Mouse (Mus musculus): ENCODE results near the gene Tll2.

The Tll2 gene

DNA sequence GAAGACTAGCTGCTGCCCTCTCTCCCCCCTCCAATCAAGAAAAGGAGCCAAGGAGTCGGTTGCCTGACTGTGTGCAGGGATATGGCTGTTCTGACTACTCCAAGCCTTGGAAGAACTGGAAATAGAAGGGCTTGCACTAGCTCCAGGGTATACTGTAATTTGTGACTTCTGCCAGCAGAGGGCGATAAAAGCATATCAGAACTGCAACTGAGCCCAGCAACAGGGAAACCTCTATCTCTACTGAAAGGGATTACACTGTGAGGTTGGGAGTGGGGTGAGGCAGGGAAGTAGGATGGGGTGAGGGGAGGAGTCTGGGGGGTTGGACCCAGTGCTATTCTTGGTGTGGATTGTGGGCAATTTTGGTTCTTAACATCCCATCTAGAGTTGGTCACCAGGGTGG lies 119.9 kb downstream of the Tll2 start:
- DNase-seq: peak; percentile 74

DNA sequence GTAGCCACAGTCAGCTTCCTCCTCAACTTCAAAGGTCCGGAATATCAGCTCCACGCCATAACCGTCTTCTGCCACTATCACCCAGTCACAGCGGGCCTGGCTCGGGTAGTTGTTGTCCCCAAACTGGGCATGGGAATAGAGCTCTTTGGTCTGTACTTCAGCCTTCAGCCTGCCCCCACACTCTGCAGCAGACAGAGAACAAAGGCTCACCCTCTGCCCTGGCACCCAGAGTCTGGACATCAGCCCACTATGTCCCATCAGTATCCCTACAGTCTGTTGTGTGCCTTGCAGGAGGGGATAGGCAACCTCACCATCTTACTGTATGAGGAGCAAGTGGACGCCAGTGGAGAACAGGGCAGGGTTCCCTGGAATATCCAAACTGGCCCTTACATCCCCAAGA lies 120.3 kb downstream of the Tll2 start:
- no peak for DNase-seq

DNA sequence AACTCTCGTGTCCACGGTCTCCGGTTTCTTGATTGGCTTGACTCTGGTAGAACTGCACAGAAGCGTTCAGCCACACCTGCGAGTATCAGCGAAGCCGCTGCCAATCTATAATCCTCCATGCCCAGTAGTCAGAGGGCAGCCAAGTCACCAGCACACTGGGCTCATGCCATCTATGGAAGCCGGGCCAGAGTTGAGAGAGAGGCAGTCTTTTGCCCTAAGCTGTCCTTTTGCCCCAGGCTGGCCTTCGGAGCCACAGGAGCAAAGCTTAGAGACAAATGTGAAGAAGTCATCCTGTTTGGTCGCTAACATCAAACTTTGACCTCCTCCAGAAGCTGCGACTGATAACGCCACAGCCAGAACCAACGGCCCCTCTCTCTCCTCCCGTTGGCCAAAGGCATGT lies 123.0 kb downstream of the Tll2 start:
- no peak for DNase-seq

DNA sequence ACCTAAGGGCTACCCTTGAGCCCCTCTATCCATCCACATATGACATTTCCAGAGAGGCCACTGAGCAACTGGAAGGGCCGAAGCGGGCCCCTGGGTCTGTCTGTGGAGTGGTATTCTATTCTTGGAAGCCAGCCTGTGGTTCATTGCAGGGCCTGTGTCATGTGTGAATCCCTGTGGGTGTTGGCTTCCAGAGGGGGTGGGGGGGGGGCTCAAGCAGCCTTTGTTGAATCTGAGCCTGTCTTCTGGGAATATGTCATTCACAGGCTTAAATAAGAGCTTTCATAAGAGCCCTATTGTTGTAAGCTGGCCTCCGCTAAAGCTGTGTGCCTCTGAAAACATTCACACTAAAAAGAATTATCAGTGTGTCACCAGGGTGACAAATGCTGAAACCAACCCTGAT lies 125.0 kb downstream of the Tll2 start:
- no peak for DNase-seq

DNA sequence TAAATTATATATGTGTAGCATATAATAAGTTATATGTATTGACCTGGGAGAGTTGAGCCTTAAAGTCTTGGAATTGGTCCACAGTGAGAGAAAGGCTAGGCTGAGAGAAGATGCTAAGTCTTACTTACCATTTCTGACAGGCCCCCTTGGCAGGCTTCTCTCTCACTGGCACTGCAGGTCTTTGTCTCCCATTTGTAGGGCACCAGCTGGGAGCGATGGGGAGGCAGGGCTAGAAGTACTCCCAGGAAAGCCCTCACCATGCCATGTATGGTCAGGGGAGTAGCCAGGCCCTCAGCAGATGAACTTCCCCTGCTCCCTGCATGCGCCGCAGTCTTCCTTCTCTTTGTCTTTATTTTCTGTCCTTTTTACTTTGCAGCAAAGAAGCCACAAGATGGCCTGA lies 129.7 kb downstream of the Tll2 start, which contains the start of gene Opalin:
Gene Opalin, minus strand, starts transcription at position 208 of the 400 bp plus-strand sequence.
- DNase-seq: no peak

DNA sequence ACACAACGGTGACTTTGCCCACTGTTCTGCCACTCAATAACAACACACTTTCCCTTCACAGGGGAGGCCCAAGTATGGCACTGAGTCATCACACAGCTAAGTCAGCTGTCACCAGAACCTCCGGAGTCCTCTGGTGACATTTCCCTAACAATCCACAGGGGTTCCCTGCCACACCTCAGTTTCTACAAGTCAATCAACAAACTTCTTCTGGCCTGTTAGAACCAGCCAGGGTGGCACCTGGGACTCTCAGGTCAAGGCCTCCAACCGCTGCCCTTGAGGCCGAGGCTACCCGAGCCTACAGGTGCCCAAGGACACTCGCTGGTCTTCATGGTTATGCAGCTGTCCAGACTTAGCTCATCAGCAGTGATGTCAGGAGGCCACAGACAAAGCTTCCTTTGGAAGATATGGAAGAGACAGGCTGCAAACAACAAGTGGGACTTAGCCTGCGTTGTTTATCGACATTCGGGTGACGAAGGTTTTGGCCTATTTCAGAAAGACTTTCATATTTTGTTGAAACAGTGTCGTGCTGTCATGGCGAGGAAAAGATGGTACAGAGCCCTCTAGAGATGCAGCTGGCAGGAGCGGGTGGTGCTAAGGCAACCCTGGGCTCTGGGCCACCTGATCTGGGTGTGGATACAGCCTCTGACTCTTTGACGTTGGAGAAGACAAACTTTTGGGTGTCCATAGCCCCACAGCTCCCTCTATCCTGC lies 132.7 kb downstream of the Tll2 start:
- DNase-seq: no peak

DNA sequence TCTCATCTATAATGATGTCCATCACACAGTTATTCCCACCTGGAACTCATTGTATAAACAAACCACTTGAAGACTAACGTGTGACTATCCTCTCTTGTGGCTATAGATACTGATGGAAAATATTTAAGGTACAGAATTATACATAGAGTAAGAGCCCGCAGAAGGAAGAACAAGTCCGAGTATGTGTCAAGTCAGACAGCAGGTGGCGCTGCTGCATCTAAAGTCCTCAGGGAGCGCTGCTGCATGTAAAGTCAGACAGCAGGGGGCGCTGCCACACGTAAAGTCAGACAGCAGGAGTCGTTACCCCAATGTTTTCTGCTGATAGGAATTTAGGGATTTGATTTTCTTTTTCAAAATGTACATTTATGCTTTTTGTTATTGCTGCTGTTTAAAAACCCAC lies 135.1 kb downstream of the Tll2 start:
- peak; percentile 91 for DNase-seq

DNA sequence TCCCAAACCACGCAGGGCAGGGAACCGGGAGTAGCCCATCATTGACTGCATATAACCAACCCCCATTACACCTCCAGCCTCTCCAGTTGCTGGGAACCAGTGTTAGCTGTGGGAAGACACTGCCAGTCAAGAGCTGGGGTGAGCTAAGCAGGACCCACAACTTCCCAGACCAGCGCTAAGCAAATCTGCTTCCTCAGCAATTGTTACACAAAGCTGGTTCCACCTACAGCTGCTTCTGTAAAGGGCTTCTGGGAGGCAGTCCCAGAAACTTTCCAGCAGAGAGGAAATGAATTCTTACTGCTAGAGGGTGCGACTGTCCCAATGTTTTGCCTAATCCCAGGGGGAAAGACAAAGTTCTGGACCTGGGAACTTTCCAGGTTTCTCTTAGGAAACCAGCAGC lies 151.9 kb downstream of the Tll2 start:
- no peak for DNase-seq

DNA sequence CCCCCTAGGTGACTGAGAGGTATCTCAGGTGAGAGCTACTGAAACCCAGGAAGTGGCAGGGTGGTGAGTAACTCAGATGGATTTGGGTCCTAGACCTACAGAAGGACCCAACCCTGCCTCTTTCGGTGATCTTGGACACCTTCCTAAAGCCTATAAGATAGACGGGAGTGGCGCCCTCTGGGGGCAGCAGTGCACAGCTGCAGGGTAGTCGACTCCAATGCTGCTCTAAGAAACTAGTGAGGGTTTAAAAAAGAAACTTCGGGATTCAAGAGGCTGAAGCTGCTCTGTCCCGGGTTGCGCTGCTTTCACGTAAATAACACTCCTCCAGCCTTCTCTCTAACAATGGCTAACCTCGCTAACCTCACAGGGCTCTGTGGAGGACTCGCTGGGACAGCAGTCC lies 153.1 kb downstream of the Tll2 start:
- DNase-seq: peak; percentile 82

DNA sequence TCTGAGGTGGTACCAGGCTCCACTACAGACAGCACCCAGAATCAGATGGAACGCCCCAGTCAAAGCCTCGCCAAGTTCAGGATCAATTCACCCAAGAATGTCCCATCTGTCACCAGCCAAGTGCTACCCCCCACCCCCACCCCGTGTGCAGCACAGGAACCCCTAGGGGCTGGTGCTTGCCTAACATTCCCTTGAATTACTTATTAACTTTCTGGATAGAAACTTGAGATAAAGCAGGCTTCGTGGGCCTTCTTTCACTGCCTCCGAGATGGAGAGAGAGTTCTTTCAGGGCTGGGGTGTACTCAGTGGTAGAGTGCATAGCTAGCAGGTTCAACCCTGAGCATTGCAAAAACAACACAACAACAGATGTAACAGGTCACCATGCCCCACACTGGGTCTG lies 154.4 kb downstream of the Tll2 start:
- DNase-seq: no peak

DNA sequence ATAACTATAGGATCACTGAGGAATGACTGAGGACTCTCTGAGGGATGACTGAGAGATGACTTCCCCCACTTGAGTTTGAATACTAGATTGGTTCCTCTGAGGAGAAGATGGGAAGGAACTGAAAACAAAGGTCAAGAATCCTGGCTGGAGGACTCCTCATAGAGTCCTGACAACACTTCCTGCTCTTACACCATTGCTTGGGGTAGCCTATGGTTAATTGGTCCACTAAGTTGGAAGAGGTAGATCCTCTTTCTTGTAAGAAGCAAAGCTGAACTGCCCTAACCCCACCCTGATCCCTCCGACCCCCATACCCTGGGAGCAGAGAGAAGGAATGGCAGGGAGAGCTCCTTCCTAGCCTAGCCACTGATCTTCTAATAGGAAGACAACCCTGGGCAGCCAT lies 154.9 kb downstream of the Tll2 start:
- no peak for DNase-seq

DNA sequence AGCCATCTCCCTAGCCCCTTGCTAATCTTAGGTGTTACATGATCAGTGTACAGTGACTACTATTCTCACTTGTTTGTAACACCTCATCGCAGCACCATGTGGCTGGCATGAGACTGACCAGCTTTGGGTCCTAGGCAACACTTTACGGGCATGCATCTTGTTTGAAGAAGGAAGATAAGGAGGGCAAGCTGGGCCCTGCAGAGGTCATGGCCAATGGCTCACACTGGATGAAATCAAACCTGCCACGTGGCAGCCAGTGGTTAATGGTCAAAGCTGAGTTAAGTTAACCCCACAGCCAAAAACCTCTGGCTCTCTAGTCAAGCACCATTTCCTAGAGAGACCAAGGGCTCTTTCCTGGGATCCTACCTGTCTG lies 158.5 kb downstream of the Tll2 start:
- DNase-seq: no peak

DNA sequence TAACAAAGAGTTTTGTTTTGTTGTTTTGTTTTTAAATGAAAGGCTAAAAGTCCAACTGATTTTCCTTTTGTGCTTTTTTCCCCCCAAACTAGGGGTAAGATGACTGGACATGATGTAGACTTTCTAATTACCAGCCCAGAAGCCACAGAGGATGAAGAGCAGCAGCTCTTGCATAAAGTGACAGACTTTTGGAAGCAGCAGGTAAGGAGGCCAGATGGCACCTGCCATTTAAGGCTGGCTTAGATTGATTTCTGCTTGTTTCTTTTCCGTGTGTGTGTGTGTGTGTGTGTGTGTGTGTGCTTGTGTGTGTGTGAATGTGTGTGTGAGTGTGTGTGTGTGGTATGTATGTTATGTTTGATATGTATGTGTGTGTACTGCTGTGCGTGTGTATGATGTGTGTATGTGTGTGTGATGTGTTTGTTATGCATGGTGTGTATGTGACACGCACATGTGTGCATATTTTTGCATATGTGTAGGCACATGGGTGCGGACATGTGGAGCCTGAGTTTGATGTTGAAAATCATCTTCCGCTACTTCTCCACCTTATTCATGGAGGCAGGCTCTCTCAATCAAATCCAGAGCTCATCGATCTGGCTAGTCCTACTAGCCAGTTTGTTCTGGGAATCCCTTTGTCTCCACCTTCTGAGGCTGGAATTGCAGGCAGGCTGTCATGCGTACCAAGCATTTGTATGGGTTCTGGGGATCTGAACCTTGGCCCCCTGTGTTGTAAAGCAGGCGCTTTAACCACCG lies 159.0 kb downstream of the Tll2 start:
- no peak for DNase-seq

DNA sequence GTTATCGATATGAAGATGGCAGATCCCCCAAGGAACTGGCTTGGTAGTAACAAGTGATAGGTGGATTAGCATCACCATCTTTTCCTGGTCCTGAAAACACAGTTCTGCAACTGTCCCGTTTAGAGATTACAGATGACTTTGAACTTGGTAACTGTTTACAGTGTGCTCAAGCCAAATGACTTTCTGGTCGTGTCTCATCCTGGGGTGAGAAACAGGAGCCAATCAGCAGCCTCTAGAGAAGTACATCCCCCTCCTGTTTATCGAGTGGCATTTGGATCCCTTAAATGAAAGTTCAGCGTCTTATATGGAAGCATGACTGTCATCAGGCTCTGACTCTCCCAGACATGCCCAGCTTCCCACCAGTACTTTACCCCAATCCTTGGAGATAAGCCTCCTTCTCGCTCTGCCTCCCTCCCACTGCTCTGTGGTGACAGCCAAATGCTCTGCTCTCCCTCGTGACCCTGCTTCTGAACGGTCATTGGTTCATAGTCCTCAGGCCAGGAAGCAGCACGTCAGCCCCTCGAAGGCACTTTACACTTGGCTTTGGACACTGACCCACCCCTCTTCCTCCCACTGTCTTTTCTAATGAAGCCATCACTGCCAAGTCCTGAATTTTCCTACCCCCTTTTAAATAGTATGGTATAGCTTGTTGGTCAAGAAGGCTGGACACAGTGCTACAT lies 161.4 kb downstream of the Tll2 start:
- DNase-seq: no peak

DNA sequence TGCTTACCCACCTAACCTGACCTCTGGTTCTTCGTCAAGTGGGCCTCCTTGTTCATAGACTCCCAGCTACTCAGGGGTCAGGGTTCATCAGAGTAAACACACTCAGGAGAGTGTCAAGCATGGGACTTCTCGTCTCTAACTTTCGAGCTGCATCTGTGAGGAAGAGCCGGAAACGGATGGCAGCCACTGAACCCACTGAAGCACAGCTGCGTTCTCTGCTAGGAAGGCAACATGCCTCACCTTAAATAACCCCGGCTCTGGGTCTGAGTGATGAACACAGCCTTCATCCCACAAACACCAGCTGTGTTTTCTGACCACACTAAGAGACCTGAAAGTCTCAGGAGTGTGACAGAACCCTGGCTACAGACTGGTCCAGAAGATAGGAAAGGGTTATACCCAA lies 167.5 kb downstream of the Tll2 start:
- peak; percentile 86 for DNase-seq

DNA sequence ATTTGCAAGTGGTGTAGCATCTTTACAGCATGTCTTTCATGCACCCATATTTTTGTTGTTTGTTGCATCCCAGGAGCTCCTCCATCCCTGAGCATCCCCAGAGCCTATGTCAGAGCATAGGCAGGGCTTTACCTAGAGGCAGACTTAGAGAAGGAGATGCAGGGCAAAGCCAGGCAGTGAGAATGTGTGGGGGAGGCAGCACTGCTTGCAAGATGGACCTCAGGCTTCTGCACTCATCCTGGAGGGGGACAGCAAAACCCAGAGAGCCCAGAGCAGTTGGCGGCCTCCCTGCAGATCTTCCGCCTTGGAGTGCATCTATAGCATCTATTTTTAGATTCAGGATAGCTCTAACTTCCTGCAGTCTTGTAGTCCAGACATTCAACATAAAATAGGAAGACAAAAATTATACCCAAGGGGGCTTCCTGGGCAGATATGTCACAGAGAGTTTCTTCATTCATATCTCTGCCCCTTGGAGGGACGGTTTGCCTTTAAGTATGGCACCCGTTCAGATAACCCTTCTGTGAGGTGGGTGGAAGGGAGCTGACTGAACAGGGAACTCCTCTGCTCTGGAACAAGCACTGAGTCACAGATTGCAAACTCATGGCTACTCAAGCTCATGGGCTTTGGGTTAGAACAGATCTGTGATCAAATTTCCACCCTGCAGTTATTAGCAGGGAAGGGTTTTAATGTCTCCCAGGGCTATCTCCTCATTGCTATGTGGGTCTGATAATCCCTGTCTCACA lies 170.7 kb downstream of the Tll2 start:
- DNase-seq: no peak
